Mouse (Mus musculus) mouse trophoblast stem cell (cell line): ENCODE data around the gene Mpzl1.

Experiments
- in situ Hi-C, 2 experiments: fragments of 300-500 bp; cut with MseI, MboI; formaldehyde crosslinking; loops; 2 replicates in 1 of 2; 3 replicates in 1 of 2; pipeline ENCODE4 v1.15.1; 2025

Gene Mpzl1

DNA sequence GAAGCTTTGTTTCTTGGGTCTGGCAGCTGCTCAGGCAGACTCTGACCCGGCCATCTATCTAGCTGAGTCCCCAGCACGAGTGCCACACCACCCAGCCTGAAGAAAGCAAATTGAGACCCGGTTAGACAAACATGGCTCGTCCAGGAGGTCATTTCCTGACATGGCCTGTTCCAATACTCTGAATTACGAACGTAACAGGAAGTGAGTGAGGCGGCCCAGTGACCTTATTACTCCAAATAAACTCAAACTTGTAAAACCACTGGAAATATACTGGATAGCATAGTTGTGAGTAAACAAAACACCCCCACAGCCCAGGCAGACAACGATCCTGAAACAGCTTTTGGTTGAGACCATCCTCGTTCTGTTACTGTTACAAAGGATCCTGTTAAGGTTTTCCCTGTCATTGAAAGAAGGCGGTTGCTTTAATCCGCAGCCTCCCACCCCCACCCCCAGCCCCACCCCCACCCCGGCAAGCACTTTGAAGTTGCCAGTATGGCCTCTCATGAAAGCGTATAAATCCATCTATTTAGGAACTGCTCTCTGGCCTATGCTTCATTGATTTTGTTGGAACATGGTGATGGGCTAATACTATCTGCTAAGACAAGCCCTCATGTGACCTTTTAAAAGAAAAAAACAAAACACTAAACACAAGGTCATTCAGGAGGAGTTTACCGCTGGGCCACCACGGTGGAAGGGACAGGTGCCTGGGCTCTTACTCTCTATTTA is 17.0 kb downstream of the Mpzl1 start:
- in situ Hi-C loops, result no loop called here

DNA sequence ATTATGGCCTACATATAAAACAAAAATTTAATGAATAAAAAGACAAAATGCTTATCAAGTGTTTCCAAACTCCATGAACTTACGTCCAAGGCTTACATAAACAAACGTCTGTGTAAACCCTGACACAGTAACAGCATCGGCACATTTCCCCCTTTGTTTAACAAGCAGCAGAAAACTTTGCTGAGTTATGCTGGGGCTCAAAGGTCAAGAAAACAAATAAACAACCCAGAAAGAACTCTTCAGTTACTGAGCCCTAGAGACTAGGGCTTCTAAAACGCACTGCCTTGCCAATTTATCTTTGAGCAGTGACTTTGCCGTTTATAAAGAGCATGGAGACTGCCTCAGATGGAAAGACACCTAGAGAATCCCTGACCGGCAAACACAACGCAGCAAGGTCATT is 17.7 kb downstream of the Mpzl1 start:
- in situ Hi-C loops, result no loop called here

DNA sequence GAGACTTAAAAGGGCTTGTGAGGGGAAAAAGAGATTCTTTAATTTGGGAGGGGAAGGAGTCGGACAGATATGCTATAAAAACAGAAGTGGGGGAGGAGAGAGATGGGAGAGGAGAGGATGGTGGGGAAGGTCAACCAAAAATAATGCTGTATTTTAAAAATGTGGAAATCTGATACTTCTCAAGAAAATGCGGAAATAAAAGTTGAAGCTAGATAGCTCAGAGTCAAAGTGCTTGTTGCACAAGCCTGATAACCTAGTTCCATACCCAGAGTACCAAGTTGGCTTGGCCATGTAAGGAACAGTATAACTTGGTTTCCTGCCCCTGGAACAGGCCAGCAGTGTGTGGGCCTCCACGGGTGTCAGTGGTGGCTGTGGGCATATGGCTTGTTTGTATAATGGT is 19.5 kb downstream of the Mpzl1 start:
- in situ Hi-C loops, result no loop called here

DNA sequence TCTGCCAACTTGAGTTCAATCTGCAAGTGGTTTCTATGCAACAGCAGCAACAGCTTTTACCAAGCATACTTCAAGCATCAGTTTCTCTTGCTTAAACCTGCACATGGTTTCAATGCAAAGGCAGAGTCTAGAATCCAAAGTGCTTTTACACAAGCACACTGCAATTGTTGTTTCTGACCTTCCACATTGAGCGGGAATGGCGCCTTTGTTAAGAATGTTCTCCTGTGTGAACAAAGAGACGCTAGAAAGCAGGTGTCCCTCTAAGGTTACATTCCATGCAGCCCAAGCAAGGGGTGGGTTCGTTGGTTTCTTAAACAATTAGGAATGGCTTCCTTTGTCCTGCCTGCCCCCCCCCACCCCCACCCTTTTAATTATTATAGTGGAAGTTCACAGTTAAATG is 20.4 kb downstream of the Mpzl1 start:
- in situ Hi-C loops, result no loop called here

DNA sequence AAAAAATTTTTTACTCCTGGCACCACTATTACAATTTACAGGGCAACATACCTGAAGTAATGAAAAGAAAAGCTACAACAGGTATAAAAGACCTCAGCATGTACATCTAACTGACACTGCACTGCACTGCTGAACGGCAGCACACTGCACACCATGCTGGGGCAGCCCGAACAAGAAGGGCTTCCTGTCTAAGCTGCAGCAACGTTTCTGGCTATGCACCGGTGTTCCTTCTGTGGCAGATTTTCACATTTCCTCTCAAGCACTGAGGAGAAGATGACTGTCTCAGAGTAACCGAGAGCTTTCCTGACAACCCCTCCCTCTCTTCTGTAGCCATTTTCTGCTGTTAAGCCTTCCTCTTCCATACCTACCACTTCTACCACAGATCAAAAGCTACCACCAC is 21.6 kb downstream of the Mpzl1 start:
- in situ Hi-C loops, result no loop called here

DNA sequence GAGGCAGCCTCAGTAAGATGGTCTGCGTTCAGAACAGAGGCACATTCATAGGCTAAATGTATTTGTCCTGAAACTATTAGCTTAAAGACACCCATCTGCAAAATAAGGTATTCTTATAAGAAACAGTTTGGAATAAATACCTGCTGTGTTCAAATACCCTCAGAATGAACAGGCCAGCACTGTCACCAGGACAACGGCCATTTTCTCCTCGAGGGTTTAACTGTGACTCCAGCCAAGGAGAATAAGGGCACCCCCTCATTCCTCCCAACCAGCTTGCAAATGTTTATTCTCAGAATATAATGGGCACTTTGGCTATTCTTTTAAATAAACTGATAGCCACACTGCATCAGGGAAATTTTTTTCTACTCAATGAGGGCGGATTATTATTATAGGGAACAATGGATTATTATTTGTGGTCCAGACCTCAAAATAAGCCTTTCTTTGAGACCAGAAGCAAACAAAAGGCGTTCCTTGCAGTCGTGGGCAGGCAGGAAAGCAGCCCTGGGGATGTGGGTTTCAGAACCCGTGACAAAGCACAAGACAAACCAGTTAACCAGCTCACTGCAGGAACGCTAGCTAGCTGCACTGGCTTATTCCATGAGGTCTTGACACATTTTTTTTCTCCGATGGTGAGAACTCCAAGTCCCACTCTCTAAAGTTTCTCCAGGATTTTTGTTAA is 23.9 kb downstream of the Mpzl1 start:
- in situ Hi-C loops, result no loop called here

DNA sequence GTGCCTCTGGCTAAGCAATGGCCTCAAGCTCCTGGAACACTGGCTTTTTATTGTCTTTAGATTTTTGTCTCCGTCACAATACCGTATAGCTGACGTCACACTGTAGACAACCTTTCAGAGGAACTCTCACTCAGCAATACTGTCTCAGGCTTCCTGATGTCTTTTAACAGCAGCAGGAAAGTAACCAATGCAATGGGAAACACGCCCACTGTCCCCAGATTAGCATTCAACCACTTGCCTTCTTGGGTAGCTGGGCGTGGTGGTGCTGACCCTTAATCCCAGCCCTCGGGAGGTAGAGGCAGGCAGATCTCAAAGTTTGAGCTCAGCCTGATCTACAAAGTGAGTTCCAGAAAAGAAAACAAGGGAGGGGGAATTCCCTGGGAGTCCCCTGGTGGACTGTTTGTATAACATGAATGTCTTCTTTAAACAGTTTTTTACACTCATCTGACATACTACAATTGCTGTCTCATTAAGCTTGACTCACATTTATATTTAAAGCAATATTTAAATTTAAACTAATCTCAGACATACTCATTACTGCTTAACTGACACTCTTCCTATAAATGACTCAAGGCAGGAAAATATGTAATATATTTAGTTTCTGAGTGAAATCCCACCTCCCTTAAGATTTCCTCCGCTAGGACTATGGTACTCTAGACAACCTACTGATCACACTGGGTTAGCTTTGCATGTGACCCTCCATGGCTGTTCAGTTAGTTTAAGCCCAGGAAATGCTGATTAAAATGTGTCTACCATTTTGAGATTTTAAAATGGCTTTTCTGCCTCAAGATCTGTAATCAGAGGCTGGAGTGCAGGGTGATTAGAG is 24.6 kb downstream of the Mpzl1 start:
- in situ Hi-C loops, result no loop called here

DNA sequence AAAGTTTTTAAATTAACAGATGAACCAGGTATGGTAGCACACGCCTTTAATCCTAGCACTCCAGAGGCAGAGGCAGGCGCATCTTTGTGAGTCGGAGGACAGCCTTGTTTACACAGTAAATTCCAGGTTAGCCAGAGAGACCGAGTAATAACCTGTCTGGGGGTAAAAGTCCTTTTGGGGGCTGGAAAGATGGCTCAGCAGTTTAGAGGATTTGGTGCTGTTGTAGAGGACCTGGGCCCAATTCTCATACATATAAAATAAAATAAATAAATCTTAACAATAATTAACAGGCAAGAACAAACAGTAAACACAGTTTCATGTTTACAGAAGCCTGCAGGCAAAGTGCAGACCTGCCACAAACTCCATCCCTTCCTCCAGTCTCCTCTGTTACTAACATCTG is 25.4 kb downstream of the Mpzl1 start:
- in situ Hi-C loops, result no loop called here

DNA sequence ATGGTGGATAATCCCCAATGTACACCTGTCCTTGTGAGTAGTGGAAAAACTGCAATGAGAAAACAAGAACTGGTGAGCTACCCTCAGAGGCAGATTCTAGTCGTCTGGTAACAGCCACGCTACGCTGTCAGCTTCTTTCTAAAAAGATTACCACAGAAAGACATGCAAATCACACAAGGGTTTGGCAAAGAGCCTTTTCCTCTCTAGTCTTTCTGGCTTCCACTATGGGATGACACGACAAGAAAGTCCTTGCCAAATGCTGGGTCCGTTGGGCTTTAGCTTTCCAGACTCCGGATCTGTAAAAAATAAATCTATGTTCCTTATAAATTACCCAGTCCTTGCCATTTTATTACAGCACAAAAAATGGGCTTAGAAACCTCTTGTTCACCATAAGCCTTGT is 28.6 kb downstream of the Mpzl1 start:
- in situ Hi-C loops, result no loop called here

DNA sequence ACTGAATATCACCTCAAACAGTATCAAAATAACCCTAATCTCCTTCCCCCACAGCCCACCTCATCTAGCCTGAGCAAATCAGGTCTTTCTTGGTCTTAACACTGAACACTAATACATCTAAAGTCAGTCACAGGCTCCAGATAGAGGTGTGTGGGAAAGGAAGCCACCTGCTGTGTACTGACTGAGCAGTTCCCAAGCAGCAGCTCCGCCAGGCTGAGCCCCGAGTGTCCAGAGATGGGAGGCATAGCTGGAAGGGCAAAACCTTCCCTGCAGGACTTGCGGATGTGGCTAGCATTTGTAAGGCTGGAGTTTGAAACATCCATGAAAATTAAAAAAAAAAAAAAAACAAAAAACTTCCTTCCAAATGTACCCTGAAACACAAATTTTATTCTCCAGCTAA is 29.2 kb downstream of the Mpzl1 start:
- in situ Hi-C loops, result no loop called here

DNA sequence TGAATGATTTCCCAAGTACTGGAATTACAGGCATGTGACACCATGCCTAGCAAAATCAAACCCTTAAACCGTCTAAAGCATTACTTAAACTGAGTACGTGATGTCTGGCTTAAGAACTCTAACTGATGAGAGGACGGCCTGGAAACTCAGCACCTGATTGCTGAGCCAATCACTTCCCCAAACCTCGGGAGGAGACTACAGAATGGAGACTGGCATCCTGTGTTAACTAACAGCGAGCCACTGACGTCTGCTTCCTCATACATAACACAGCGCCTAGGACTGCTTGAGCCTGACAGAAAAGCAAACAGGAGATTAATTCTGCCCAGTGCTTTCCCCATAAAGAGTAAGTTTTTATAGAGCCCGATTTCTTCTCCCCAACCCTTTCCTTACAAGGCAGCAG is 30.1 kb downstream of the Mpzl1 start:
- in situ Hi-C loops, result no loop called here

DNA sequence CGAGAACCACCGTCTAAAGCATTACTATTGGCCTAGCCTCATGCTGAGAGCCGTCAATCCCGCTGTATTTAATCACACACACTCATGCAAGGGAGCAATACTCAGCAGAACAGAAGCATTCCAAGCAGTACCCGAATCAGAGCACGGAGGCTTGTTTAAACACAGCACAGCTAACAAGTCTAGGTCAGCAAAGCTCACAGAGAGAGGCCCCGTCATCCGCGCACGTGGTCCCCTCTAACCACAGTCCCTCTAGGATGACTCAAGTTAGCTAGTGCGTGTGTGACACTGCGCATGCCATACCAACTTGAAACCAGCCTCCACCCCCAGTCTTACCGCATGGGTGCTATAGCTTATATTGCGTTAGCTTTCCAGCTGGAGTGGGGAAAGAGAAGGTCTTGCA is 31.1 kb downstream of the Mpzl1 start:
- in situ Hi-C loops, result no loop called here

DNA sequence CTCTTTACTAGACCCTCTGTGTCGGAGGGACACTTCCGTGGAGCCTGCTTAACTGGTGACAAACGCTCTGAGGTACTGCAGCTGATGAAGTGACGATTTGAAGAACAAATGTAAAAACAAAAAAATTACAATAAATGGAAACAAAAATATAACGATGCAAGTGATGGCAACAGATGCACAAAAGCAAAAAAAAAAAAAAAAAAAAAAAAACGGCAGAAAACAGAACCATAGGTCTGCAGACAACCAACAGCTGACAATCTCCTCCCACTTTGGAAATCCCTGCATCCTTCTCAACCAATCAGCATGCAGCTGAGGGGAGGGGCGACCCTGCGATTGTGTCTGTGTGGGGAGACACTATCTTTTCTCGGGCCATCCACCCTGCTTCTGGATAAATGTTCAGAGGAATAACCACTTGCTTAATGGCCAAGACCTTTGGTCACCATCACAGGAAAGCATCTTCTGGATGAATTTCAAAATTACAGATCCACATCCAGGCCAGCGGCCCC is 32.5 kb downstream of the Mpzl1 start:
- in situ Hi-C loops, result no loop called here

DNA sequence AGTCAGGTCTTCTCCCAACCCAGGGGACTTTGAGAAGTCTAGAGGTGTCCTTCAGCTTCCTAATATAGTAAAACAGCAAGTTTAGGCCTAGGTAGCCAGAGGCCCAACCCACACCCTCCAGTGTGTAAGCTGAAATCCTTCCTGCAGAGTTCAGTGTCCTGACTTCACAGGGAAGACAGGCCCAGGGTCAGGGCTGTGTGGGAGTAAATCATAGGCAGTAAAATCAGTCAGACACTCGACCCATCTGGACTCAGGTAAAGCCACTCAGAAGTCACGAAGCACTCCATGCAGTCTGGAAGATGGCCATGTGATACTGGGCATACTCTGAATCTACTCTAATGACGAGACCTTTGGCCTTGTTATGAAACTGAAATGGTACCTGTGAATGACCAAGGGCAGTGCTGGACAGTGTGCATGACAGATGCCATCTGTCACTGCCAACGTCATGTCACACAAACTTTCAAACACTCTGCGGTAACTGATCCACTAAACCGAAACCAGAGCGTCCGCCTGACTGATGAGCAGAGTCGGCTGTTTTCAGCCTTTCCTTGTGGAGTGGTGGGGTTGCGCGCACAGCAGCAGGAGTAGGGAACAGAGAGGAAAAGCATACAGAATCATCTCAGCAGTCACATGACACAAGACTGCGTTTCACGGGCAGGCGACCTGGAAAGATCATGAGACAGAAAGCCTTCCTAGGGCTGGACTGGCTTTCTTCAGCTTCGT is 39.5 kb downstream of the Mpzl1 start:
- in situ Hi-C loops, result loop anchor here in 1 of 2 experiments (5.0 kb wide), 1 partner anchor 42 kb away; no protein-coding TSS in a partner anchor

DNA sequence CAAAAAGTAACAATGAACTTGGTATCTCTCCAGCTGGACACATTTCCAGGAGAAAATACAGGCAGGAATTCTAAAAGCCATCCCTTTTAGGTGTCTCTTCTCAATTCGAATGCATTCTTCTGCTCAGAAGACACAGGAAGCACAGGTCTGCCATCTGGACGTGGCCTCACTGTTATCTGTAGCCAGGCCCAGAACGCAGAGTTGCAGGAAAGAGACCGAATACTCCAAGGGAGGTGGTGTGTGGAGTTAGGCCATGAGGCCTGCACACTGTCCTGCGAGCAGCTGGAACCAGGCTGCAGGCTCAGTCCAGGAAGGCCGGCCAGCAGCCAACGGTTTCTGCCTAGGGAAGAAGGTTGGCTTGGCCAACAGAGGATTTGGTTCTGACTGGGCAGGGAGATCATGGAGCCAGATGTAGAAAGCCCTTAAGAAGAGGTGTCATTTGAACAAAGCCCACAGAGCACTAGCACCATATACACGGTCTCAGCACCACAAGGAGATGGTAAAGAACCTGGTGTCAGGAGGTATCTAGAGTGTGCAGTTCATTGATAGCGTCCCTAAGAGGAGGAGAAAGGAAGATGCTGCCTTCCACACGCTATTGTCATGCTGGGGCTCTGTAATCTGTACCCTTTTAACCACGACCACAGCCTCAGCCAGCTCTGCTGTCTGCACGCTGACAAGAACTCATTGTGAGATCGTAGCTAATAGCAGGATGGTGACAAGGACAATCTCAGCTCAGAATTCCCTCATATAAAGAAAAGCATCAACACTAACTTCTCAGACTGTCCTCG is 41.8 kb downstream of the Mpzl1 start:
- in situ Hi-C loops, result loop anchor here in 1 of 2 experiments (5.0 kb wide), 1 partner anchor 45 kb away; no protein-coding TSS in a partner anchor

DNA sequence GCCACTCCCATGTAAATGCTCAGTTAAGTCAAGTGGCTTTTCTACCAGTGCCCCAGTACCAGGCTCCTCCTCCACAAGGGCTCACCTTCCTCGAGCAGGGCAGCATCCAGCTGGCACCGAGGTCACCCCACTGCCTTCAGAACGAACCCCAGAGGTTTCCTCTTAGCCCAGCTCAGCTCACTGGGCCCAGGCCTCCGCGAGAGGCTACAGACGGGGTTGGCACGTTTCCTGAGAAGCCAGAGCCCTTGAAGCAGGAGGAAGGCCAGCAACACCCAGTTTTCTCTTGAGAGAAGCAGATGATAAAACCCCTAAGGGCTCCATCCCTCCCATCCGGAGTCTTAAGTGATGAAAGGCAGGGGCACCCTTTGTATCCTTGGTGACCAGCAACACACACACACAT is 43.6 kb downstream of the Mpzl1 start:
- in situ Hi-C loops, result loop anchor here in 1 of 2 experiments (5.0 kb wide), 1 partner anchor 47 kb away; no protein-coding TSS in a partner anchor

DNA sequence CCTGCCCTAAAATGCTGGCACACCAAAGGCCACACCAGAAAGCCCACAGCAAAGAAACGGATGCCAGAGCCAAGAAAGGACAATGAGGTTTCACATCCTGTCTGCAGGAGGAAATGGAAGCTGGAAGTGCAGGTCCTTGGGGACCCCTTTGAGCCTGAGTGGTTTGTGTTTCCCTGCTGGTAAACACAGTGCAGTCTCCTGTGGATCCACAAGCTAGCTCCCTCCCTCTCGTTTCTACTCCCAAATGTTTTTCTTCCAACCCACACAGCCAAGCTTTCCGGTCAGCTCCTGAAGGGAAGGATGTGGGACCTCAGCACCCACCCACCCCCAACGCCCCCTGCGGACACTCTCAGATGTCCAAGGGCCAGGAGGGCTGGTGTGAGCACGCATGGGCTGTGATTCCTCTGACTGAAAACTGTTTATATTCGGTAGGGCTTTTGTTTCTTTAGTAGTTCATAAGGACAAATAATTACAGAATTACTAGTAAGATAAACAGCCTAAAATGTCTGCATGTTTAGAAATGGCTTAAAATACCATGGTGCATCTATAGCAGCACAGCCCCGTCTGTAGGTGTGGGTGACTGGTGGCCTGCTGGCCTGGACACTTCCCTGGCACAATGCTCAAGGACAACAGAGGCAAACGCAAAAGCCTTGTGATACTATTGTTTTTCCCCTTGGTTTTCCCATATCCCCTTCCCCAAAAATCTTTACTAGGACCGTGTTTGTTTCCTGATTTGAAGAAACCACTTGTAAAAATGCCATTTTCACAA is 44.9 kb downstream of the Mpzl1 start:
- in situ Hi-C loops, result loop anchor here (5.0 to 10.0 kb wide), 3 partner anchors 48 to 145 kb away; no protein-coding TSS in a partner anchor

DNA sequence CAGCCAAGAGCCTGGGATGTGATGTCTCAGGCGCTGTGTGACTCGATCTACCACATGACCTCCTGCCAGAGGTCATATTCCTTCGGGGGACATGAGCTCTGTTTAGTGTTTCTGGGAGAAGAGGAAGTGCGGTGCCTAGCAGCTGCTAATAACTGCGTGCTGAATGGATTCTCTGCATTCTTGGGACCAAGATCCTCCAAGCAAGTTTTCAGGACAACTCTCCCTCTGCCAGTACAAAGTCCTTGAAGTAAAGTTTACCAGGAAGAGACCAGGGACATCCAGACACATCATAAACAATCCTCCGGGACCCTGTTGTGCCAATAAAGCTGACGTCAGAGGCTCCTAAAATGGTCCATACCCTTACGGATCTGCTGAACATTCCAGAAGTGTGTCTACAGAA is 46.5 kb downstream of the Mpzl1 start:
- in situ Hi-C loops, result loop anchor here (5.0 to 10.0 kb wide), 2 partner anchors 64 to 147 kb away; no protein-coding TSS in a partner anchor

DNA sequence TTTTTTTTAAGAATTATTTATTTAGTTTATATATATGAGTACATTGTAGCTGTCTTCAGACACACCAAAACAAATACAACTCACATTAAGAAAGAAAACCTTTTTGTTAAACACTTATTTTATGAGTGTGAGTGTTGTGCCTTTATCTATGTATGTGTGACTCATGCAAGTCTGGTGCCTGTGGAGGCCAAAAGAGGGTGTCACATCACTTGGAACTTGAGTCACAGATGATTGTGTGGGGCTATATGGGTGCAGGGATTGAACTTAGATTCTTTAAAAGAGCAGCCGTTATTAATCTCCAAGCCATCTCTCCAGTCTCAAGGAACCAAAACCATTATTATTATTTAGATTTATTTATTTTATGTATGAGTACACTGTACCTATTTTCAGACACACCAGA is 48.0 kb downstream of the Mpzl1 start:
- in situ Hi-C loops, result loop anchor here (5.0 to 10.0 kb wide), 2 partner anchors 66 to 148 kb away; no protein-coding TSS in a partner anchor
